Mouse (Mus musculus) inflammation-experienced regulatory T-cells, adult 6 months (primary cell): Measurements from ENCODE around the gene Urb1. TPM values are rescaled to one million over a fixed set of nuclear protein-coding genes. Genes with fewer than 3 reads are reported as not detected.

Source experiments
- ATAC-seq: one replicate; pipeline ENCODE4 v1.8.0; 2017
- polyA plus RNA-seq, 3 experiments: library from polyadenylated mRNA; unstranded; fragments of 100-300 nt; shearing (Covaris generic); gene quantifications; one replicate each; pipeline ENCODE4 v1.2.1; 2017

Gene Urb1
- polyA plus RNA-seq, 3 experiments from 2014 or later = 3.0 to 6.2 (median 4.3) TPM

- ATAC-seq = no peak
Measured at GRCm38 (mm10) chr16:90765195-90765877, 44.9 kb downstream of the Urb1 start.

- no peak for ATAC-seq
Measured at GRCm38 (mm10) chr16:90760515-90760914, 49.7 kb downstream of the Urb1 start.

GRCm38 (mm10) chr16:90759335-90759734 is 50.9 kb downstream of the Urb1 start:
- ATAC-seq = no peak

- no peak for ATAC-seq
Measured at GRCm38 (mm10) chr16:90753386-90753941, 56.7 kb downstream of the Urb1 start.

DNA sequence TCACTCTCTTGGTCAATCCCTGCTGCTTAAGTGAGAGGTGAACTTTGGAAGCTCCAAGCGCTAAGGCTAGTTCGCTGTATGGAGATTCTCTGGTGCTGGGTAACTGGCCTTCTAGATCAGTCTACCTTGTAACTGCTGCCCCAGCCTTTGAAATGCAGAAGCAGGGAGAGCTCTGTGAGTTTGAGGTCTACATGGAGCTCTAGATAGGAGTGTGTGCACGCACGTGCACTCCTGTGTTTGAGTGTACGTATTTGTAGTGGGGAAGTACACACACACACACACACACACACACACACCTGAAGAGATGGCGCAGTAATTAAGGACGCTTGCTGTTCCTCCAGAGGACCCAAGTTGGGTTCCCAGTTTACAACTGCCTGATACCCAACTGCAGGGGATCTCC is 62.0 kb downstream of the Urb1 start:
- no peak for ATAC-seq

DNA sequence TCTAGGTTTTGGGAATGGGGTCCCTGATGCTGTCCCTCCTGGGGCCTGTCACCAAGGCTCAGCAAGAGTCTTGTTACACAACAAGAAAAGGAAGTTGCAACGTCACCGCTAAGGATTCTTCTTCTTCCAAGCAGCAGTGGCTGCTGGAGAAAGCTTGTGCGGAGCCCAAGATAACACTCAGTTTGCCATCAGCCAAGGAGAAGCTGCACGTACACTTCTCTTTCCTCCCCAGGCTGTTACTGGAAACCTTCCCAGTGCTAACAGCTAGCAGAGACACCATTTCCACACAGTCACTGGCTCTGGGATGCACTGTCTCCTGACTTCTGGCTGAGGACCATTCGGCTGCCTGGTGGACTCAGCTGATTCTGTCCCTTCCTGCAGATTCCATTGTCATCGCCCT is 63.1 kb downstream of the Urb1 start:
- no peak for ATAC-seq

DNA sequence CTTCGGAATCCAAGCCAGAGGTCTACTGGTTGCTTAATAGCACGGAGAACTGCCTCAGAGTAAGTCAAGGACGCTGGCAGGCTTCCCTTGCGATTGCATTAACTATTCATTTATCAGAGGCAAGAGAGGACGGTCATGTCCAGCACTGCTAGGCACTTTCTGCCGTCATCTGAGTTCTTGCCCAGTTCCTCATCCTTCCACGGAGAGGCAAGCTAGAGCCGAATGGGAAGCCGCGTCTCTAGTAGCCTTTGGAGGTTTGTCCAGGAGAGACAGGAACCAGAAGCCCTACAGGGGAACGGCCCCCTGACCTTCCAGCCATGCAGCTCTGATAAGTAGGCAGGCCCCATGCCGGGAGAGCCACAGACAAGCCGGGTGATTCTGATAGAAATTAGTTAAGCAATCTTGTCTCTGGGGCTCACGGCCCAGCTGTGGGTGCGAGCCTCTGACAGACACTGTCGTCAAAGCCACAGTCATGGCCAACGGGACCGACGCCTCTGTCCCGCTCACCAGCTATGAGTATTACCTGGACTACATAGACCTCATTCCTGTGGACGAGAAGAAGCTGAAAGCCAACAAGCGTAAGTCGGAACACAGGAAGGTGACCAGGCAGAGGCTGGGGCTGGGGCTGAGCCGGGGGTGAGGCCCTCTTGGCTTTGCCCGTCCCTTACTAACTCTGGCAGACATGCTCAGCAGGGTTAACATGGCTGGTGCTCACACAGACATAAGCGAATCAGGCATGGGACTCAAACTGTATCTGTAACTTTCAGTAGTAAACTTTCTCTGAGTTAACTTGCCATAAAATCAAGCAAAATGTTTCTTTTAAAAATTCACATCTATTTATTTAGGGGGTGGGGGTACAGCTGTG is 71.9 kb downstream of the Urb1 start, which contains the start of gene Mrap:
Gene Mrap (plus strand): TSS at position 116 of the 865 bp plus-strand sequence.
- ATAC-seq = no peak

GRCm38 (mm10) chr16:90736672-90737270 is 73.4 kb downstream of the Urb1 start:
- ATAC-seq = no peak

GRCm38 (mm10) chr16:90735611-90736010 is 74.6 kb downstream of the Urb1 start:
- ATAC-seq = no peak

DNA sequence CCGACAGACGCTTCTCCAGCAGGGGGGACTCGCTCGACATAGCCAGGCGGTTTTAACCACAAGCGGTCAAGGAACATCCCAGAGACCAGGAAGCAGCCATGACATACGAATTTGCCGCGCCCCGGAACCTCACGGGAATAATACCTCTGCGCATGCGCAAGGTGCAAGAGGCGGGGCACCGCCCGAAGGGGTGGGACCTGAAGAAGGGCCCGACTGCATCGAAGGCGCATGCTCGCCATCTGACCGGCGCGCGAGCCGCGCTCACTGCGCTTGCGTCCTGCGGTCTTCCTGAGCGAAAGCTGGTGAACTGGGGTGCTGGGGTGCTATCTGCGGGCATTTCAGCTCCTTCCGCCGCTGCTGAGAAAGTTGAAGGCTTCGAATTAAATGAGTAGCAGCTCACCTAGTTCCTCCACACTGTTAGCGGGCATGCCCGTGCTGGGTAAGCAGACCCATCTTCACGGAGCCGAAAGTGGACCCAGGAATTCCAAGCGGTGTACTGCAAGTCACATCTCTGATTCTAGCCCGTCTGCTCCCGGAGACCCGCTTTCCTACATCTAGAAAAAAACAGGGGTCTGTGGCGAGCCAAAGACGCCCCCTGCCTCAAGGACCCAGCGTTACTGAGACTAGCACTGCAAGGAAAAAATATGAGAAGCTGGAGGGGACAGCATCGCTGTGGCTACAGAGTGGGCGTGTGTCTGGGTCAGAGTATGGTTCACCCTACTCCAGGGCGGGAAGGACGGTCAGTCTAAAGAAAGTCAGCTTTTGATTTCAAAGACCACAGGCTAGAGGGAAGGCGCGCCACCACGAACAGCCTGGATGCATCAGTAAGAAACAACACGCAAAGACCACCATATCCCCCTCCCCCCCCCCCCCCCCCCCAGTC is 82.7 kb downstream of the Urb1 start, which contains the start of gene Mis18a:
Gene Mis18a (minus strand): TSS at position 172 of the 883 bp plus-strand sequence.
- peak; percentile 93 for ATAC-seq

GRCm38 (mm10) chr16:90726600-90727227 is 83.5 kb downstream of the Urb1 start:
- ATAC-seq = peak; percentile 41

DNA sequence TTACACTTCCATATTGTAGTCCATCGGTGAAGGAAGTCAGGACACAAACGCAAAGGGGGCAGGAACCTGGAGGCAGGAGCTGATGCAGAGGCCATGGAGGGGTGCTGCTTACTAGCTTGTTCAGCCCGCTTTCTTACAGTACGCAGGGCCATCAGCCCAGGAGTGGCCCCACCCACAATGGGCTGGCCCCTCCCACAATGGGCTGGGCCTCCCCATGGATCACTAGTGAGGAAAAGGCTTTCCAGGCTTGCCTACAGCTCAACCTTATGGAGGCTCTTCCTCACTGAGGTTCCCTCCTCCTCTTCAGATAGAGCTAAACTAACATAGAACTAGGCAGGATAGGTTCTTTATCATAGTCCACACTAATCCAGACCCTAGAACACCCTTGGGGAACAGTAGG is 86.2 kb downstream of the Urb1 start:
- ATAC-seq = no peak

- ATAC-seq = no peak
Measured at GRCm38 (mm10) chr16:90710313-90710712, 99.9 kb downstream of the Urb1 start.

DNA sequence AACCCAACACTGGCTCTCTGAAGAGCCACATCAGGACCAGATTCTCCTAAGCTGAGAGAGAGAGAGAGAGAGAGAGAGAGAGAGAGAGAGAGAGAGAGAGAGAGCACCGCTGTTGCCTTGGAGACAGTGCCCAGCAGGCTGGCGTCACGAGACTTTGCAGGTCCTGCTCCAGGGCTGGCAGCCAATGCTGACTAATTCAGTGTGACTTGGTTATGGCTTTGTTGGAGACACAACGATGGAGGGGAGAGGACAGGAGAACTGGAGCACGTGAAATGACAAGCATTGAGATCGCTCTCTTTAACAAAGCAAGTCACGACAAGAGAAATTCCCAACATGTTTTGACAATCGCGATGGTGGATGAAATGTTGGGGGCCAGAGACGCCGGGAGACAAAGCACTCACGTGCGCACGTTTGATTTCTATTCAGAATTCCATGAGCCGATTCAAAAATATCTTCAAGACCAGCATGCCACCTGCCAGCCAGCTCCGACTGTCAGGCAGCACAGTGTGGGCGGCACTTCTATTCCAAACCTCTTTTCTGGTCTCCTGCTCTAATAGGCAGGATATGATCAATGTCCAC is 100.4 kb downstream of the Urb1 start:
- ATAC-seq = no peak

- no peak for ATAC-seq
Measured at GRCm38 (mm10) chr16:90706279-90706678, 103.9 kb downstream of the Urb1 start.

DNA sequence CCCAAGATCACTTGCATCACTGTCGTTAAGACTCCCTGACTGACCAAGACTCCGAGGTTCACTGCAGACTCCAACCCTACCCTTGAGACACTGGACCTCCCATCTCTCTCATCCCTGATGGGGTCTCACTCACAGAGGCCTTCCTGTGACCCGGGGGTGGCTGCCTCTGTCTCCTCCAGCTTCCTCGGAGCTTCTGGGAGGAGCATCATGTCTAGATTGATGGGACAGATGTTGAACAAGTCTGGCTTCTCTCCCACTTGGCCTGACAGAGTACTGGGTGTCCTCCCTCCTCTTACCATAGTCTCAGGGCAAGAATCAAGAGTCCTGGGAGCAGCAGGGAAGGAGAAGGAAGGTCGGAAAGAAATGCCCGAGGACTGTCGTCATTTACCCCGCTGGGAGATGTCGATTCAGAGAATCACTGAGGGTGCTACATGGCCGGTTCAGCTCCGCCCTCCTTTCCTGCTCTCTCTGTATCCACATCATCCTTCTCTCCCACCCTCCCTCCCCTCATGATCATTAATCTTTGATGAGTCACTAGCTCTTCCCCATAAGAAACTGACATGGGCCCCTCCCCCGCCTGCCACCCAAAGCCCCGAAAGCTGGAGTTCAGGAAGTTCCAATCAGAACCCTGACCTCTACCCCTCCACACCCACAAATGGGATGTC is 105.9 kb downstream of the Urb1 start:
- no peak for ATAC-seq

DNA sequence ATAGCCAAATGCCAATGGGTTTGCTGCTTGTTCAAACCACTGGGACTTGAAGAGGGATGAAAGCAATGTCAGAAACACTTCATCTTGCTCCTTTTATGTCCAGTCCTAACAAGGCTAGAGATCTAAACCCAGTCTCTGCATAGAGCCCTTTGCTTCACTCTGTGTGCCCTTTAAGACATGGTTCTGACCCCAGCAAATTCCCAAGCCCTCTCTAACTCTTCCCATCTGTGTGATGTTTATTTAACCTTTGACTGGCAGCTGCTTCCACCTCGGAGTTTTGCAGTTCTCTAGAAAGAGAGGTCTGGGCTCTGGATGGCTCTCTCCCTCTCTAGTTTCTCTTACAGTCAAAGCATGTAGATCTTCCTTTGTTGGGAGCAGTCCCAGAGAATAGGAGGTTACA is 106.6 kb downstream of the Urb1 start:
- ATAC-seq = no peak

- no peak for ATAC-seq
Measured at GRCm38 (mm10) chr16:90701541-90701940, 108.7 kb downstream of the Urb1 start.
